Mouse (Mus musculus) ES-E14 (cell line): ENCODE data around the gene Fxyd7. TPM values are rescaled to one million over a fixed set of nuclear protein-coding genes. Genes with fewer than 3 reads are reported as not detected.

ENCODE experiments used
- DNase-seq: peaks from one replicate; pipeline ENCODE4 v3.0.0-alpha.2; 2013; ENCODE audit warnings: low read depth, low spot score
- H3K27ac ChIP-seq: 2 replicates; pipeline ENCODE4 v1.5.1; 2012; ENCODE audit warnings: low read depth, mild to moderate bottlenecking, low read length, moderate library complexity, mixed read lengths; ENCODE audit not compliant: poor library complexity, insufficient read depth, severe bottlenecking
- H3K36me3 ChIP-seq: 2 replicates; pipeline ENCODE4 v1.6.1; 2012; ENCODE audit warnings: mild to moderate bottlenecking, low read length, moderate library complexity, mixed read lengths; ENCODE audit not compliant: control insufficient read depth, poor library complexity, insufficient read depth, severe bottlenecking
- H3K4me1 ChIP-seq, 2 experiments: fragments of 150-350 bp in 1 of 2; sonication (generic) in 1 of 2; 2 replicates each; pipeline ENCODE4 v1.6.1; 2012; ENCODE audit warnings: low read length in 2 of 2, mild to moderate bottlenecking in 1 of 2, mixed read lengths in 1 of 2; ENCODE audit not compliant: control insufficient read depth in 2 of 2, insufficient read depth in 2 of 2, poor library complexity in 1 of 2
- H3K4me3 ChIP-seq, 2 experiments: fragments of 150-350 bp in 1 of 2; sonication (generic) in 1 of 2; 2 replicates each; pipeline ENCODE4 v1.5.1; 2012; ENCODE audit warnings: low read length in 2 of 2, low read depth in 1 of 2, mild to moderate bottlenecking in 1 of 2, mixed read lengths in 1 of 2; ENCODE audit not compliant: insufficient read depth in 1 of 2, poor library complexity in 1 of 2, severe bottlenecking in 1 of 2
- H3K9ac ChIP-seq: 2 replicates; pipeline ENCODE4 v1.6.1; 2012; ENCODE audit warnings: low read depth, mild to moderate bottlenecking, low read length, mixed read lengths; ENCODE audit not compliant: poor library complexity, insufficient read depth, severe bottlenecking
- H3K9me3 ChIP-seq: fragments of 150-350 bp; sonication (generic); 2 replicates; pipeline ENCODE4 v1.6.1; 2012; ENCODE audit warnings: low read depth, mild to moderate bottlenecking, low read length; ENCODE audit not compliant: control insufficient read depth, insufficient read depth
- CHD2 ChIP-seq: IDR thresholded peaks from 2 replicates; pipeline ENCODE4 v1.6.1; 2014; ENCODE audit warnings: mild to moderate bottlenecking, low read depth, low read length, inconsistent platforms
- HCFC1 ChIP-seq: IDR thresholded peaks from 2 replicates; pipeline ENCODE4 v1.6.1; 2012; ENCODE audit warnings: low read length, inconsistent platforms, borderline replicate concordance; ENCODE audit not compliant: insufficient read depth
- MAFK ChIP-seq: IDR thresholded peaks from 2 replicates; pipeline ENCODE4 v1.6.1; 2014; ENCODE audit warnings: mild to moderate bottlenecking, low read depth, low read length, inconsistent platforms; ENCODE audit not compliant: insufficient read depth
- ZC3H11A ChIP-seq: IDR thresholded peaks from 2 replicates; pipeline ENCODE4 v1.6.1; 2012; ENCODE audit warnings: low read depth, mild to moderate bottlenecking, inconsistent platforms, low read length, borderline replicate concordance
- ZNF384 ChIP-seq: IDR thresholded peaks from 2 replicates; pipeline ENCODE4 v1.6.1; 2012; ENCODE audit warnings: low read depth, low read length, inconsistent platforms
- in situ Hi-C, 2 experiments: fragments of 600-800 bp; cut with MboI; formaldehyde crosslinking; loops; one replicate each; pipeline ENCODE4 v1.15.1; 2025; ENCODE audit warnings: low sequenced_read_pairs in 2 of 2, inconsistent platforms in 1 of 2; ENCODE audit not compliant: unreplicated experiment in 2 of 2
- total RNA-seq: library from RNA; depleted of rRNA; stranded (reverse); fragments of 300-350 nt; gene quantifications from 2 replicates; pipeline ENCODE4 v1.2.3, GENCODE M21; 2012

Gene Fxyd7
- total RNA-seq, 1 experiment = not detected

- Histone ChIP-seq H3K36me3 (no peaks in the 10 kb centered on the region), H3K9ac (no peak overlapping the region), H3K27ac (no peak overlapping the region), H3K9me3 (no peaks in the 10 kb centered on the region), H3K4me1 (peaks cover 0 to 6% of the 10 kb centered on the region in 2 experiments; a peak in 1 of 4 replicates), H3K4me3 (no peak overlapping the region)
- TF ChIP-seq MAFK = no peak
- TF ChIP-seq ZNF384 = peak; percentile 97
- no peak for TF ChIP-seq HCFC1
- in situ Hi-C loops = no loop called here
- peak; percentile 63 for DNase-seq
These were observed 20.6 kb downstream of the Fxyd7 start for GRCm38 (mm10) chr7:31030717-31031116.

GRCm38 (mm10) chr7:31028609-31029008, 22.7 kb downstream of the Fxyd7 start:
- no peaks in the 10 kb centered on the region for H3K36me3 ChIP-seq
- H3K9ac ChIP-seq = no peak overlapping the region
- in situ Hi-C loops = no loop called here
- TF ChIP-seq HCFC1 = no peak
- peak; percentile 88 for TF ChIP-seq CHD2
- H3K9me3 ChIP-seq = no peaks in the 10 kb centered on the region
- peak overlapping the region in 1 of 2 experiments; percentile 58; a peak in 2 of 4 replicates for H3K4me3 ChIP-seq
- DNase-seq = peak; percentile 69
- H3K27ac ChIP-seq = no peak overlapping the region
- peaks cover 0 to 2% of the 10 kb centered on the region in 2 experiments; a peak in 1 of 4 replicates for H3K4me1 ChIP-seq

- in situ Hi-C loops = no loop called here
- no peak for DNase-seq
- H3K27ac ChIP-seq = no peak overlapping the region
These were observed 34.0 kb downstream of the Fxyd7 start for GRCm38 (mm10) chr7:31017104-31017901.

GRCm38 (mm10) chr7:31012971-31013370, 38.3 kb downstream of the Fxyd7 start:
- Histone ChIP-seq H3K4me1 (no peaks in the 10 kb centered on the region), H3K9me3 (no peaks in the 10 kb centered on the region), H3K36me3 (no peaks in the 10 kb centered on the region), H3K9ac (no peak overlapping the region), H3K27ac (no peak overlapping the region), H3K4me3 (no peak overlapping the region)
- in situ Hi-C loops = no loop called here
- no peak for DNase-seq
- TF ChIP-seq CHD2 (no peak), ZC3H11A (no peak), HCFC1 (no peak), ZNF384 (no peak), MAFK (no peak)

More at GRCm38 (mm10) chr7:31017104-31017901, 34.0 kb downstream of the Fxyd7 start:
- Histone ChIP-seq H3K4me1 (0 out of 4 replicates have a peak, but pooled peaks cover 0 to 1% of the 10 kb centered on the region in 2 experiments), H3K9ac (no peak overlapping the region), H3K9me3 (no peaks in the 10 kb centered on the region), H3K4me3 (no peak overlapping the region), H3K36me3 (no peaks in the 10 kb centered on the region)
- TF ChIP-seq ZNF384 (no peak), MAFK (no peak)

- H3K27ac ChIP-seq = no peak overlapping the region
- DNase-seq = no peak
- no peaks in the 10 kb centered on the region for H3K4me1 ChIP-seq
- TF ChIP-seq ZC3H11A (no peak), MAFK (no peak), CHD2 (no peak), ZNF384 (no peak), HCFC1 (no peak)
- in situ Hi-C loops = no loop called here
- no peak overlapping the region for H3K9ac ChIP-seq
- no peaks in the 10 kb centered on the region for H3K36me3 ChIP-seq
- no peak overlapping the region for H3K4me3 ChIP-seq
- H3K9me3 ChIP-seq = no peaks in the 10 kb centered on the region
These were observed 42.4 kb downstream of the Fxyd7 start for GRCm38 (mm10) chr7:31008889-31009288.
